Mouse (Mus musculus) E14TG2a.4 (cell line): ENCODE data around the gene Ptov1.

Source experiments
- CTCF ChIP-seq: conservative IDR thresholded peaks from 2 replicates; pipeline ENCODE4 v1.5.1; 2014; ENCODE audit warnings: low read length
- NANOG ChIP-seq: IDR thresholded peaks from 2 replicates; pipeline ENCODE4 v1.6.1; 2014; ENCODE audit warnings: borderline replicate concordance, low read length, mixed read lengths
- POU5F1 ChIP-seq: IDR thresholded peaks from 2 replicates; pipeline ENCODE4 v1.6.1; 2014; ENCODE audit warnings: low read length, borderline replicate concordance

GRCm38 (mm10) chr7:44868465-44868864 lies 1.1 kb downstream of the Ptov1 start:
- TF ChIP-seq CTCF (no peak), NANOG (no peak), POU5F1 (no peak)
